Mouse (Mus musculus) adrenal gland (tissue): Measurements from ENCODE around the gene Olfr895.

ENCODE experiments used
- intact Hi-C: fragments of 180-260 bp; cut with DNase I; formaldehyde crosslinking; loops from one replicate; pipeline ENCODE4 v1.15.1; 2025
- long read RNA-seq, 2 experiments: library from polyadenylated mRNA; unstranded; transcript quantifications; one replicate each; pipeline ENCODE4 v2.0.0; 2020; ENCODE audit warnings: borderline replicate concordance in 1 of 2; ENCODE audit not compliant: insufficient replicate concordance in 1 of 2

Olfr895 gene
- long read RNA-seq, experiment 1, result 0 reads
- long read RNA-seq, experiment 2, result 0 reads

- intact Hi-C loops, result no loop called here
Observed at GRCm38 (mm10) chr9:38267551-38267950, at the start of gene Olfr895. Gene Olfr895, plus strand, starts transcription at chr9:38267851.

GRCm38 (mm10) chr9:38252474-38252873, 15.2 kb upstream of the Olfr895 start, which contains the start of gene Olfr143:
Gene Olfr143, plus strand, starts transcription at chr9:38252774.
- intact Hi-C loops, result no loop called here

GRCm38 (mm10) chr9:38290807-38291206, 23.2 kb downstream of the Olfr895 start, which contains the start of gene Olfr896-ps1:
Gene Olfr896-ps1, plus strand, starts transcription at chr9:38291107.
- intact Hi-C loops, result no loop called here
